Mouse (Mus musculus) midbrain, embryonic 16.5 days (tissue): ENCODE measurements around the gene Cutal. TPM values are rescaled to one million over a fixed set of nuclear protein-coding genes. Genes with fewer than 3 reads are reported as not detected.
A peak's percentile ranks its signal among the peaks of the same experiment; 100 is the strongest.
"Not testable (repeated sequence)": the region's sequence is repeated elsewhere in the genome, so short reads cannot be mapped to it uniquely, and the experiment has no call there.

ENCODE experiments used
- ATAC-seq: fragments of 200-750 bp; cut with Nextera tagmentation; 2 replicates; pipeline ENCODE4 v1.8.0; 2017; ENCODE audit warnings: moderate TSS enrichment
- H3K27ac ChIP-seq: fragments of 300-500 bp; sonication (generic); 2 replicates; pipeline ENCODE4 v1.5.1; 2014; ENCODE audit warnings: mild to moderate bottlenecking, low read length, mixed read lengths
- H3K27me3 ChIP-seq: fragments of 300-500 bp; sonication (generic); 2 replicates; pipeline ENCODE4 v1.6.1; 2014; ENCODE audit warnings: low read depth, low read length, mixed read lengths; ENCODE audit not compliant: control insufficient read depth, insufficient read depth
- H3K36me3 ChIP-seq: fragments of 300-500 bp; sonication (generic); 2 replicates; pipeline ENCODE4 v1.6.1; 2014; ENCODE audit warnings: mild to moderate bottlenecking, low read length, moderate library complexity, mixed read lengths; ENCODE audit not compliant: control insufficient read depth, insufficient read depth
- H3K4me1 ChIP-seq: fragments of 300-500 bp; sonication (generic); 2 replicates; pipeline ENCODE4 v1.6.1; 2014; ENCODE audit warnings: mild to moderate bottlenecking, low read length, mixed read lengths; ENCODE audit not compliant: control insufficient read depth, insufficient read depth
- H3K4me2 ChIP-seq: fragments of 300-500 bp; sonication (generic); 2 replicates; pipeline ENCODE4 v1.6.1; 2014; ENCODE audit warnings: mild to moderate bottlenecking, low read length, mixed read lengths
- H3K4me3 ChIP-seq: fragments of 300-500 bp; sonication (generic); 2 replicates; pipeline ENCODE4 v1.5.1; 2014; ENCODE audit warnings: low read depth, mild to moderate bottlenecking, low read length, moderate library complexity, mixed read lengths
- H3K9ac ChIP-seq: fragments of 300-500 bp; sonication (generic); 2 replicates; pipeline ENCODE4 v1.6.1; 2014; ENCODE audit warnings: low read depth, low read length, mixed read lengths
- H3K9me3 ChIP-seq: fragments of 300-500 bp; sonication (generic); replicated peaks from 2 replicates; pipeline ENCODE4 v1.6.1; 2014; ENCODE audit warnings: mild to moderate bottlenecking, low read length, mixed read lengths; ENCODE audit not compliant: control insufficient read depth, poor library complexity, severe bottlenecking
- WGBS: fragments of 180-500 bp; shearing (Covaris S2); extraction: QIAGEN DNeasy Blood & Tissue Kit; methylation state at CpG from one replicate; pipeline ENCODE4 v1.1.7; 2014; 5-methylcytosine and 5-hydroxymethylcytosine counted together
- polyA plus RNA-seq: library from polyadenylated mRNA; unstranded; fragments of >200 nt; fragmentation: Nextera tagmentation; extraction: Ambion mirVana; gene quantifications from 2 replicates; pipeline ENCODE4 v1.2.1, GENCODE M21; 2015

Gene Cutal
- 0.26 and 0.28 TPM in 2 replicates for polyA plus RNA-seq

GRCm38 (mm10) chr2:34874271-34874670 lies at the start of gene Cutal:
Cutal (plus strand) TSS chr2:34874396.
- Histone ChIP-seq H3K4me2 (peak within 1 kb of the TSS; percentile 33), H3K9me3 (no peaks in the 10 kb centered on the region), H3K27me3 (peaks cover 28% of the 10 kb centered on the region), H3K4me3 (no peak within 1 kb of the TSS), H3K9ac (peak within 1 kb of the TSS; percentile 25; the same call in 1 of the 2 replicates), H3K27ac (no peak within 1 kb of the TSS), H3K4me1 (peaks cover 13% of the 10 kb centered on the region), H3K36me3 (no peaks in the 10 kb centered on the region)
- ATAC-seq: no peak
- WGBS: 2% methylated on average over 13 of the region's 14 CpGs

- H3K27me3 ChIP-seq: no peaks in the 10 kb centered on the region; the same call in 1 of the 2 replicates
- peak within 1 kb of the TSS; percentile 88 for H3K27ac ChIP-seq
- peak within 1 kb of the TSS; percentile 85 for H3K4me2 ChIP-seq
- peak; percentile 98 for ATAC-seq
- H3K9ac ChIP-seq: peak within 1 kb of the TSS; percentile 96
- peak within 1 kb of the TSS; percentile 99 for H3K4me3 ChIP-seq
- no peaks in the 10 kb centered on the region for H3K9me3 ChIP-seq
- under 1% methylated on average over 50 of the region's 57 CpGs for WGBS
- H3K4me1 ChIP-seq: peaks cover 24% of the 10 kb centered on the region
- no peaks in the 10 kb centered on the region for H3K36me3 ChIP-seq
Measured at GRCm38 (mm10) chr2:34825827-34826459, 48.3 kb upstream of the Cutal start, which contains the start of gene Fbxw2. Fbxw2 (minus strand) TSS chr2:34826311.

DNA sequence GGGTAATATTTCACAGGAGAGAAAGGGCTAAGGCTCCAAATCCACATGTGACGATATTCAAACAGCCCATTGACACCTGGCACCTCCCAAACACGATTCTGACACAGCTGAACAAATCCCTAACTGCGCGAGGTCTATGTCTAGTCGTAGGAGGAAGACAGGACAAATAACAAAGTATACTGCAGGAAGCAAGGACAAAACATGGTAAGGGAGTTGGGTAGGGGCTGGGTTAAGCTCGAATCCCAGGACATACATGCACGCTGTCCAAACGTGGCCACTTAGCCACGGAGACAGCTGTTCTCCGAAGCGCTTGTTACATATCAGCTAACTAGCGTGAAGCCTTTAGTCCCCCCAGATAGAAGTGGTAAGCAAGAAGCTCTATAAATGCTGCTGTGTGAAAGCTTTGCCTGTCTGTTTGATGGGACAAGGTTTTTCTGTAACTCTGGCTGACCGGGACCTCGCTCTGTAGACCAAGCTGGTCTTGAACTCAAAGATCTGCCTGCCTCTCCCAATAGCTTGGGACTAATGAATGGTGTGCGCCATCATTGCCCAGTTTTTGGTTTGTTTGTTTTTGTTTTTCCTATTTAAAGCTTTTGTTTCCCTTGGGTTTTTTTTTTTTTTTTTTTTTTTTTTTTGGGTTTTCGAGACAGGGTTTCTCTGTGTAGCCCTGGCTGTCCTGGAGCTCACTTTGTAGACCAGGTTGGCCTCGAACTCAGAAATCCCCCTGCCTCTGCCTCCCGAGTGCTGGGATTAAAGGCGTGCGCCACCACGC lies 47.5 kb upstream of the Cutal start:
- WGBS: 33% methylated on average over 19 of the region's 21 CpGs
- ATAC-seq: 0 out of 2 replicates have a peak, but pooled peaks have one; percentile 27
- H3K4me2 ChIP-seq: peak overlapping the region; percentile 85
- peaks cover 24% of the 10 kb centered on the region for H3K4me1 ChIP-seq
- H3K4me3 ChIP-seq: peak overlapping the region; percentile 99
- H3K36me3 ChIP-seq: no peaks in the 10 kb centered on the region
- H3K27ac ChIP-seq: peak overlapping the region; percentile 88
- no peaks in the 10 kb centered on the region for H3K9me3 ChIP-seq
- no peaks in the 10 kb centered on the region; the same call in 1 of the 2 replicates for H3K27me3 ChIP-seq
- H3K9ac ChIP-seq: peak overlapping the region; percentile 96

GRCm38 (mm10) chr2:34827591-34827990 lies 46.6 kb upstream of the Cutal start:
- 91% methylated on average over 4 of the region's 4 CpGs for WGBS
- no peak overlapping the region for H3K4me2 ChIP-seq
- no peak overlapping the region for H3K9ac ChIP-seq
- no peaks in the 10 kb centered on the region for H3K36me3 ChIP-seq
- no peak overlapping the region for H3K27ac ChIP-seq
- no peak overlapping the region for H3K4me3 ChIP-seq
- H3K9me3 ChIP-seq: no peaks in the 10 kb centered on the region
- ATAC-seq: no peak
- H3K27me3 ChIP-seq: no peaks in the 10 kb centered on the region; the same call in 1 of the 2 replicates
- H3K4me1 ChIP-seq: peaks cover 24% of the 10 kb centered on the region

GRCm38 (mm10) chr2:34828026-34828425 lies 46.2 kb upstream of the Cutal start:
- no peak overlapping the region for H3K4me3 ChIP-seq
- no peaks in the 10 kb centered on the region for H3K9me3 ChIP-seq
- no peaks in the 10 kb centered on the region for H3K36me3 ChIP-seq
- no peak for ATAC-seq
- no peak overlapping the region for H3K4me2 ChIP-seq
- 83% methylated on average over 1 of the region's 1 CpGs for WGBS
- no peak overlapping the region for H3K9ac ChIP-seq
- peaks cover 24% of the 10 kb centered on the region for H3K4me1 ChIP-seq
- H3K27me3 ChIP-seq: no peaks in the 10 kb centered on the region; the same call in 1 of the 2 replicates
- no peak overlapping the region for H3K27ac ChIP-seq

DNA sequence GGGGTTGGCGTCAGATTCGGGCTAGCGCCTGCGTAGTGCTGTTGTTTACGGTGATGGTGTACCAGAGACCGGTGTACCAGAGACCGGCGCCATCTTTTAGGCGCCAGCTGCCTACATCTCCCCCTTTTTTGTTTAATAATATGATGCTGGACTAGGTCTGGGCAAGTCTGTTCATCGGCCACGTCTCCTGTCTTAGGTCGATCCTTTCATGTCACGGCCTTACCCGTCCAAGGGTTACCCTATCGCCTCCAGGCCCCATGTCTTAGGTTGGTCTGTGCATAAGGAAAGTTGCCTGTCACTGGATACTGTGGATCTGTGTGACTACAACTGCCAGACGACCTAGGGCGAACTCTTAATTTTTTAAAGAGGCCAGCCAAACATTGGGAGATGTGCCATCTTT lies 44.1 kb upstream of the Cutal start:
- H3K4me3 ChIP-seq, H3K27me3 ChIP-seq, H3K4me1 ChIP-seq, H3K4me2 ChIP-seq, ATAC-seq, H3K36me3 ChIP-seq, H3K27ac ChIP-seq, H3K9ac ChIP-seq, H3K9me3 ChIP-seq: not testable (repeated sequence)
- WGBS: 96% methylated on average over 17 of the region's 17 CpGs

DNA sequence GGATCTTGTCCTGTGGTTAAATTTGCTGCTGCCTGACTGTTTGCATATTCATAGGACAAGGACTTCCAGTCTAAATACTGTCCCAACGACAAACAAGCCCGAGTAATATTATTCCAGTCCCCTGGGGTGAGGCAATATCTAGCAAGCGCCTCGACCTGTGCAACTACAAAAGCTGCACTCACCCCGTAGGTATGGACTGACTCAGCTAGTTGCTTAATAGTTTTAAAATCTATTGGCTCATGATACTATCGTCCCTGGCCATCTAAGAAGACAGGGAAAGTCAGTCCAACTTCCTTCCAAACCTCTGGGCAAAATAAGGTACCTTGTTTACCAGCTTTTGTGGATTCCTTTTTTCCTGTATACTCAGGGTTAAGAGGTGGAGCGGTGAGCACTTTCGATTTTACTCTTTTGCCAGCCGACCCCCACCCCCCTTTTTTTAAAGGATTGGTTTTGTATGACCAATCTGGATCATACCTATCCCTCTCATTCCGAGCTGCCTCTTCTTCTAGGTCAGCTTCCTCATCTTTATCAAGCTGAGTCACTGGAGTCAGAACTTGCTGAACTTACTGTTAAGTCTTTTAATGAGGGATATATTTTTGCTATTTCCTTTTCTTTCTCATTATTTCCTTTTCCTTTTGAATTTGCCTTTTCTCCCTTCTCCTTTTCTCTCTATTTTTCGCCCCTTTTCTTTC lies 41.3 kb upstream of the Cutal start, which contains the start of gene Gm34653:
Gene Gm34653, plus strand, starts transcription at position 242 of the 692 bp plus-strand sequence.
- H3K4me1 ChIP-seq, H3K9me3 ChIP-seq, H3K4me3 ChIP-seq, H3K9ac ChIP-seq, H3K27ac ChIP-seq, ATAC-seq, H3K4me2 ChIP-seq, H3K36me3 ChIP-seq, H3K27me3 ChIP-seq: not testable (repeated sequence)
- 65% methylated on average over 11 of the region's 11 CpGs for WGBS

DNA sequence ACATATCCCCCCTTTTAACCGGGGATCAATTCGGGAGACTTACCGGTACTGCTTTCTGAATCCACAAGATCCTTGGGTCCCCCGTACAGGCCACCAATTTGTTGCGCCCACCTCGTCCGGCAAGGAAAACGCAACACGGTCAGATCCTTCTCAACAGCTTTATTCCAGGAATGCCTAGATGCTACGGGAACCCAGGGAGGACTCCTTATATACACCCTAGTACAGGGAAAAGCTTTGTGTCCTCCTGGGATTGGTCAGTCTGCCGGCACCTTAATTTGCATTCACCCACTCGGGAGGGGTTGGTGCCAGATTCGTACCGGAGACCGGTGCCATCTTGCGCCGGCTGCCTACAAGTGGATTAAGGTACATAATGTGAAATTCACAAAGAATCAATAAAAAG lies 40.6 kb upstream of the Cutal start:
- H3K4me1 ChIP-seq: no peaks in the 10 kb centered on the region
- H3K9me3 ChIP-seq: no peaks in the 10 kb centered on the region
- WGBS: 91% methylated on average over 17 of the region's 17 CpGs
- H3K27ac ChIP-seq: no peak overlapping the region
- no peak overlapping the region for H3K4me3 ChIP-seq
- no peak overlapping the region for H3K9ac ChIP-seq
- H3K36me3 ChIP-seq: no peaks in the 10 kb centered on the region
- no peaks in the 10 kb centered on the region; the same call in 1 of the 2 replicates for H3K27me3 ChIP-seq
- no peak overlapping the region for H3K4me2 ChIP-seq
- no peak for ATAC-seq
